Mouse (Mus musculus) left cerebral cortex, postnatal 14 days (tissue): ENCODE measurements around the gene Foxa3. TPM values are rescaled to one million over a fixed set of nuclear protein-coding genes. Genes with fewer than 3 reads are reported as not detected.
"Not testable (repeated sequence)": the region's sequence is repeated elsewhere in the genome, so short reads cannot be mapped to it uniquely, and the experiment has no call there.

Experiments
- DNase-seq, 2 experiments: peaks; one replicate each; pipeline ENCODE4 v3.0.0; 2021 to 2022; ENCODE audit warnings: low spot score in 2 of 2, mixed read lengths in 1 of 2
- intact Hi-C: fragments of 180-260 bp; cut with DNase I; formaldehyde crosslinking; loops from one replicate; pipeline ENCODE4 v1.15.1; 2025
- long read RNA-seq, 2 experiments: library from polyadenylated mRNA; stranded (forward); transcript quantifications; one replicate each; pipeline ENCODE4 v2.0.0; 2021
- total RNA-seq, 2 experiments: library from RNA; stranded (reverse); gene quantifications; 2 replicates each; pipeline ENCODE4 v1.2.3; 2021

Gene Foxa3
- not detected for total RNA-seq
- long read RNA-seq, experiment 1, result 0 reads
- long read RNA-seq, experiment 2, result 0 reads

GRCm38 (mm10) chr7:19023357-19023814 lies at the start of gene Foxa3:
Foxa3 (minus strand) TSS chr7:19023538.
- DNase-seq, result no peak
- intact Hi-C loops, result no loop called here

GRCm38 (mm10) chr7:19071024-19071423 lies 47.7 kb upstream of the Foxa3 start:
- intact Hi-C loops, result loop anchor here (5.0 kb wide), 1 partner anchor 39 kb away; no protein-coding TSS in a partner anchor
- not testable (repeated sequence) for DNase-seq

DNA sequence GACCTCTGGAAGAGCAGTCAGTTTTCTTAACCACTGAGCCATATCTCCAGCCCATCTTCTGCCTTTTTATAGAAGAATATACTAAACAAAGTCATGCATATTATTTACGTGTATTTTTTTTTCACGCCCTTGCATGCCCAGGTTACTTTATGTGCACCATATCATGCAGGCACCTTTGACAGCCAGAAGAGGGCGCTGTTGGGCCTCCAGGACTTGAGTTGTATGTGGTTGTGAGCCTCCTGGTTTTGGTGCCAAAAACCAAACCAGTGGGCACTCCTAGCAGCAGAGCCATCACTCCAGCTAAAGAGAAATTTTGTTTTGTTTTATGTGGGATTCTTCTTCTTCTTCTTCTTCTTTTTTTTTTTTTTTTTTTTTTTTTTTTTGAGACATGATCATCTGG lies 46.2 kb upstream of the Foxa3 start:
- peak in 1 of 2 experiments; percentile 27 for DNase-seq
- intact Hi-C loops, result no loop called here

DNA sequence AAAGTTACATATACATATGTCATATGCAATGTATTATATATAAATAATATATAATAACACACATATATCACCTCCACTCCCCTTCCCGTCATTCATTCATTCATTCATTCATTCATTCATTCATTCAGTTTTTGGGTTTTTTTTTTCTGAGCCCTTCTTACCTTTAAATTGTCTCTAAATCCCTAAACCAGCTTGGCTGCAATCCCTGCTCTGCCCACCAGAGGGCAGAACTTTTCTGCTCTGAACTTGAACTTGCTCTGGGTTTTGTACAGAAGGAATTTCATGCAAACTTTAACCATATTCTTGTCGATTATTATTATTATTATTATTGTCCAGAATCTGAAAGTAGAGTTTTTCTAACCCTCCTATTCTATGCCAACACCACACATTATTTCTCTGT lies 45.4 kb upstream of the Foxa3 start:
- intact Hi-C loops, result no loop called here
- DNase-seq, result peak in 1 of 2 experiments; percentile 80

- intact Hi-C loops, result no loop called here
- DNase-seq, result no peak
Observed at GRCm38 (mm10) chr7:19067935-19068334, 44.6 kb upstream of the Foxa3 start.

- DNase-seq, result no peak
- intact Hi-C loops, result no loop called here
Observed at GRCm38 (mm10) chr7:19067063-19067462, 43.7 kb upstream of the Foxa3 start.

- intact Hi-C loops, result no loop called here
- no peak for DNase-seq
Observed at GRCm38 (mm10) chr7:19065896-19066295, 42.6 kb upstream of the Foxa3 start.

DNA sequence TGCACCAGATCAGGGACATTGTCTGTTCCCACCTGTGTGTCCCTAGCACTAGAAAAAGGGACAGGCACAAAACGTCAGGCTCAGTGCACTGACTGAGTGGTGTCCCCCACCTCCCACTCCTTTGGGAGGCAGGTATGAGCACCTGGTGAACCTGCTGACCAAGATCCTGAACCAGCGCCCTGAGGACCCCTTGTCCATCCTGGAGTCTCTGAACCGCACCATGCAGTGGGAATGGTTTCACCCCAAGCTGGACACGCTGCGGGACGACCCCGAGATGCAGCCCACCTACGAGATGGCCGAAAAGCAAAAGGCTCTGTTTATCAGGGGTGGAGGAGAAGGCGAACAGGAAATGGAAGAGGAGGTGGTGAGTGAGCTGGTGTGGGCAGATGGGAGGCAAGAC lies 34.1 kb upstream of the Foxa3 start:
- DNase-seq, result no peak
- intact Hi-C loops, result no loop called here

- DNase-seq, result no peak
- intact Hi-C loops, result no loop called here
Observed at GRCm38 (mm10) chr7:19055108-19055507, 31.8 kb upstream of the Foxa3 start.

GRCm38 (mm10) chr7:19054777-19055076 lies 31.4 kb upstream of the Foxa3 start:
- DNase-seq, result no peak
- intact Hi-C loops, result no loop called here

DNA sequence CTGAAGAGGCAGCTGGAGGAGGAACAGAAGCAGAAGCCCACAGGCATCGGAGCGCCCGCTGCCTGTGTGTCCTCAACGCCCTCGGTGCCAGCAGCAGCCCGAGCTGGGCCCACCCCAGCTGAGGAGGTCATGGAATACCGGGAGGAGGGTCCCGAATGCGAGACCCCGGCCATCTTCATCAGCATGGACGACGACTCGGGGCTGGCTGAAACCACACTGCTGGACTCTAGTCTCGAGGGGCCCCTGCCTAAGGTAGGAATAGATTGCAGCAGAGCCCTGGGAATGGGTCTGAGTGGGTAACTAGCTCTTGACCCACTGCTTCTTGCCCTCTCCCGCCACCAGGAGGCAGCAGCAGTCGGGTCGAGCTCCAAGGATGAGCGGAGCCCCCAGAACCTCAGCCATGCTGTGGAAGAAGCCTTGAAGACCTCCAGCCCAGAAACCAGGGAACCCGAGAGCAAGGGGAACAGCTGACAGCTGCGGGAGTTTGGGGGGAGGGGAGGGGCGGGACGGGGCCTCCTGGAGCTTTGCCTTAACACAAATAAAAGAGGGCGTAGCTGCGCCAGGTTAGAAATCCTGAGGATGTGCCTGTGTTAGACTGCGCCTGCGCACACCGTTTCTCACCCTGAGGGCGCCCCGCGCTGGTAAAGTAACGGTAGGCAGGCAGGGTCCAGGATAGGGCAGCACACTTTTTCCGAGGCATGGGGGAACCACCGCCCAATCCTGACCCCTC lies 30.9 kb upstream of the Foxa3 start, which contains the start of gene Rsph6a:
TSS of gene Rsph6a (plus strand) at position 644 of the 730 bp plus-strand sequence.
- DNase-seq, result peak; percentile 49 to 56

GRCm38 (mm10) chr7:19053136-19053532 lies 29.8 kb upstream of the Foxa3 start:
- DNase-seq, result no peak
- intact Hi-C loops, result no loop called here

More for the DNA sequence above, 30.9 kb upstream of the Foxa3 start, which contains the start of gene Rsph6a:
- intact Hi-C loops, result no loop called here

GRCm38 (mm10) chr7:19052345-19053135 lies 29.2 kb upstream of the Foxa3 start:
- peak; percentile 58 to 90 for DNase-seq
- intact Hi-C loops, result no loop called here

DNA sequence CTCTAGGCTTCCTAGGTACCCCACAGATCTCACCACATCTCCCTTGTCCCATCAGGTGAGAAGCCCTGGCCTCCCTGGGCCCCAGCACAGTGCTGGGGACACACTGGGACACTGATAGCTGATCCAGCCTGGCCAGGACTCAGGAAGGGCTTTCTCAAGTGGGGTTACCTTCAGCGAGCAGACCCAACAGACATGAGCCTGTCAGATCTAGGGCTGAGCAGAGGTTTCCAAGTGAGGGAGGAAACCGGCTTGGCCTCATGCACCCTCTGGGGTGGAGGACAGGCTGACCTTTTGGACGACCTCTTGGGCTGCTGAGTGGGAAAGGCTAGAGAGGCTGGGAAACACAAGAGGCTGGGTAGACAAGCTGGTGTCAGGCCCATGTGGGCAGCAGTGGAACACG lies 27.8 kb upstream of the Foxa3 start:
- no peak for DNase-seq
- intact Hi-C loops, result no loop called here

- intact Hi-C loops, result no loop called here
- DNase-seq, result no peak
Observed at GRCm38 (mm10) chr7:19050172-19050571, 26.8 kb upstream of the Foxa3 start.

DNA sequence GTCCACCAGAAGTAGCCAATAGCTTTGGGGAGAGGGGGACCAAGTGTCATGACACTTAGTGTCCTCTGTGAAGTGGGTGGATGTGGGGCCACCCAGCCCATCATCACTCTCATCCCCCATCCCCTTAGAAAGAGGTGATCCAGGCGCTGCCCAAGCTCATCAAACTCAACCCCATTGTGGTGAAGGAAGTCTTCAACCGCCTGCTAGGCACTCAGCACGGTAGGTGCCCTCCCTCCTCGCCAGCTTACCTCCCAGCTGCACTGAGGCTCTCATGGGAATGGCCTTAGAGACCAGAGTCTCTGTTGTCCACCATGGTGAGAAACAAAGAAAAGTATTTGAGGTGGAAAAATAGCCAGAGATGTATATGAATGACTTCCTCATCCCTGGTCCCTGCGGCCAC lies 25.9 kb upstream of the Foxa3 start:
- no peak for DNase-seq
- intact Hi-C loops, result no loop called here

GRCm38 (mm10) chr7:19048006-19048527 lies 24.7 kb upstream of the Foxa3 start:
- DNase-seq, result no peak
- intact Hi-C loops, result no loop called here

GRCm38 (mm10) chr7:19046286-19047069 lies 23.1 kb upstream of the Foxa3 start:
- intact Hi-C loops, result no loop called here
- no peak for DNase-seq

- DNase-seq, result no peak
- intact Hi-C loops, result no loop called here
Observed at GRCm38 (mm10) chr7:19044616-19045015, 21.3 kb upstream of the Foxa3 start.

GRCm38 (mm10) chr7:19031641-19032040 lies 8.3 kb upstream of the Foxa3 start:
- no peak for DNase-seq
- intact Hi-C loops, result loop anchor here (5.0 kb wide), 1 partner anchor 41 kb away; no protein-coding TSS in a partner anchor
